Mouse (Mus musculus) urinary bladder, postnatal 25 days (tissue): ENCODE measurements at regions not wholly inside any gene's neighbourhood (a gene's known extent, or its start where the extent isn't known, plus 50 kb on each side); places are given as distances from the start of the nearest gene placed in this dataset.
A peak's percentile ranks its signal among the peaks of the same experiment; 100 is the strongest.

Source experiments
- DNase-seq: peaks from one replicate; pipeline ENCODE4 v3.0.0; 2022; ENCODE audit warnings: low spot score

DNA sequence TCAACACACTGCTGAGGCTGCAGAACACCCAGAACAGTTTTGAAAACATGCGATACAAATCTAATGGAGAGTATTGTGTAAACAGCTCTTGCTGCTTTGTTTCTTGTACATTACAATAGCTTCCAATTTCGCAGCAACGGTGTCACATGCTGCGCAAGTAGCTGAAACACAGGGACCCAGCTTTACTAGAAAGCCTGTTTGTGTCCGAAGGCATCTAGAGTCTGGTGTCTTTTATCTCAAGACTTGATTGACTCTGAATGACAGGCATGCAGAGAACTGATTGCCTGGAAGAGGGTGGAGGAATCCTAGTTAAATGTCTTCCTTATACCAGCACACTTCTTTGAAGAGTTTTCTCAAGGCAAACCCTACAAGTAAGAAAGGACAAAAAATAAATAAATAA lies 66.1 kb upstream of the Fgf10 start:
- no peak for DNase-seq

- DNase-seq, result peak; percentile 8
These were observed 72.7 kb upstream of the Fgf10 start for GRCm38 (mm10) chr13:118596856-118597255.

- no peak for DNase-seq
These were observed 73.3 kb upstream of the Fgf10 start for GRCm38 (mm10) chr13:118596218-118596795.

GRCm38 (mm10) chr13:118592074-118592473 lies 77.5 kb upstream of the Fgf10 start:
- no peak for DNase-seq

DNA sequence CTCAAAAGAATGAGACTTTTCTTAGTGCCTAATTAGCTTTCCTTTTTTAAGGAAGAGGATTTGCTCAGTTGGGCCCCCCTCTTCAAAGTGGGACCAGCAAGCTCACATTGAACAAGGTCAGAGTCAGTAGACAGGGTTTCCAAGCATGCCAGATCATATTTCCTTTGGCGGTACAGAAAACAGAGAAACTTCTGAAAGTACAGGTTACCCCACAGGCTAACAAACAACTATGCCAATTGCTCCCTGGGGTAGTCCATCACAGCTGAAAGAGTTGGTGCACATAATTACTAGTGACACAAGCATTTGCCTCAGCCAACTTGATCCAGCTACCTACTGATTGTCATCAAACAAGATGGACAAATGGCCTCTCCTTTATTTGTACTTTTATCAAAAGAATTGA lies 97.0 kb upstream of the Fgf10 start:
- DNase-seq, result no peak

- no peak for DNase-seq
These were observed 104.3 kb upstream of the Fgf10 start for GRCm38 (mm10) chr13:118565219-118565833.

DNA sequence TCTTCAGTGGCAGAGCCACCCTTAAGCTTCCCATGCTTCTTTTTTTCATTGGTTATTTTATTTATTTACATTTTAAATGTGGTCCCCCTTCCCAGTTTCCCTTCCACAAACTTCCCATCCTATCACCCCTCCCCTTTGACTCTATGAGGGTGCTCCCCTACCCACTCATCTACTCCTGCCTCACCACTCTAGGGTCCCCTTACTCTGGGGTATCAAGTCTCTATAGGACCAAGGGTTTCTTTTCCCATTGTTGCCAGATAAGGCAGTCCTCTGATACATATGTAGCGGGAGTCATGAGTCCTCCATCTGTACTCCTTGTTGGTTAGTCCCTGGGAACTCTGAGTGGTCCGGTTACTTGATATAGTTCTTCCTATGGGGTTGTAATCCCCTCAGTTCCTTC lies 110.6 kb upstream of the Fgf10 start:
- no peak for DNase-seq

DNA sequence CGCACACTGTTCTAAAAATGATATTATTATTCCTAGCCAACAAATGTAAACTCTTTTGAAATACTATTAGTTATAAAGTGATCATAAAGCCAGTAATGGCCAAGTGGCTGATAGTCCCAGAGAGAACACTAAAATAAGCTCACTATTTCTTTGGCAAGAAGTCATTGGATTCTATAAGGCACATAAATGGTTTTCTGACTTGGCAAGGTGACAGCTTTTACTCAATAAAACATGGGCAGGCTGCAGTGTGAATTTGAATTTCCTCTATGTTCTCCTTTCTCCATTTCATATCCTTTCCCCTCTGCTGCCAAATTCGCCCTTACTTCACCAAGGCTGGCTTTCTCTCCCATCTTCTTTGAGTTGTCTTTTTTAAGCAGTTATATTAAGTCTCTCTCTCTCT lies 117.6 kb upstream of the Fgf10 start:
- no peak for DNase-seq

DNA sequence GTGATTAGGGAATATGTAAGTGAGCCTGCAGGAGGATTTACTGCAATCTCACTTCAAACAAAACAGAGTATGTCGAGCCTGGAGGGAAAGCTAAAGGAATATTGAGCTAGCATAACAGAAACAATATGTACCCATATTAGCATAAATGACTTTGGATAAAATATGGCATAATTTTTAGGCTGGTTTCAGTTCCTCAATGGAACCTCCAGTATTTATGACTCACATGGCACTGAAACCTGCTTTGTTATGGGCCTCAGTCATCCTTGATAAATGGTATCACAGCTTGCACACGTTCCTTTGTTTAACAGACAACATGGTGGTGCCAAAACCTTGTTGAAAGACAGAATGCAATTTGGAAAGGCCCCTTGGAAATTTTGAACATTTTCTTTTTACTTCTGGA lies 130.8 kb upstream of the Fgf10 start:
- DNase-seq, result no peak

GRCm38 (mm10) chr13:118513961-118514360 lies 126.9 kb upstream of the Mrps30 start:
- no peak for DNase-seq

- no peak for DNase-seq
These were observed 119.1 kb upstream of the Mrps30 start for GRCm38 (mm10) chr13:118506136-118506535.

- DNase-seq, result no peak
These were observed 103.6 kb upstream of the Mrps30 start for GRCm38 (mm10) chr13:118490610-118491009.

DNA sequence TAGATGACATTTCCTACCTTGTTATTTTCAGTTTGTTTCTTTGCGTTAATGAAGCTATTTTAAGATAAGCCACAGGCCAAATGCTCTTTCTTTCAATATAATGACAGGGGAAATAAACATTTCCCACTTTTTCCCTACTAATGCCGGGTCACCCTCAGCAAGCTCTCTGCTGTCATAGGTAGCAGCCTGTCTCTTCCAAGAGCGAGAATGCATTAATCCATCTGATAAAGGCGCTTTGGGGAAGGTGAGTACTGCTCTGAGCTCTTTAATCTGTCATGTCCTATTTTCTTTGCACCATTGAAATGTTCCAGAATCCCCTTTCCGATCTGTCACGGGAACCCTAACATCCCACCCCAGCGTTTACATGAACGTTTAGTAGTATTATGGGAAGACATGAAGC lies 96.0 kb upstream of the Mrps30 start:
- no peak for DNase-seq

GRCm38 (mm10) chr13:118480237-118480636 lies 93.2 kb upstream of the Mrps30 start:
- no peak for DNase-seq

DNA sequence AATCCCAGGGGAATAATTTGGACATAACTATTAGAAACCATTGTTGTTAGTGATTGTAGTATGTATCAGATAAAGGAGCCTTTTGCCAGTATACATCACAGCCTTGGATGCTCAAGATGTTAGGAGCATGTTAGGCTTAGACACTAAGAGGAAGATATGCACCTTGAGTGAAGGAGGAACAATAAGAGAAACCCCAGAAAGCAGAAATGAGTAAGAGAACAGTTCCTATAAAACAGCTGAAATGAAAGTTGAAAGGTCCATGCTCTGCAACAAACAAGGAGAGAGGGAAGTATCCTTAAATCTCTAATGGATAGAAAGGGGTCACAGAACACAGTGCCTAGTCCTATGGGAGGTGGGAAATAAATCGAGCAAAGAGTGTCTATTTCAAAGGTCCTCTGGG lies 91.4 kb upstream of the Mrps30 start:
- DNase-seq, result no peak

- DNase-seq, result no peak
These were observed 85.5 kb upstream of the Mrps30 start for GRCm38 (mm10) chr13:118472578-118472977.

GRCm38 (mm10) chr13:118459672-118460384 lies 72.8 kb upstream of the Mrps30 start:
- DNase-seq, result no peak

GRCm38 (mm10) chr13:118448977-118449705 lies 62.1 kb upstream of the Mrps30 start:
- DNase-seq, result no peak

DNA sequence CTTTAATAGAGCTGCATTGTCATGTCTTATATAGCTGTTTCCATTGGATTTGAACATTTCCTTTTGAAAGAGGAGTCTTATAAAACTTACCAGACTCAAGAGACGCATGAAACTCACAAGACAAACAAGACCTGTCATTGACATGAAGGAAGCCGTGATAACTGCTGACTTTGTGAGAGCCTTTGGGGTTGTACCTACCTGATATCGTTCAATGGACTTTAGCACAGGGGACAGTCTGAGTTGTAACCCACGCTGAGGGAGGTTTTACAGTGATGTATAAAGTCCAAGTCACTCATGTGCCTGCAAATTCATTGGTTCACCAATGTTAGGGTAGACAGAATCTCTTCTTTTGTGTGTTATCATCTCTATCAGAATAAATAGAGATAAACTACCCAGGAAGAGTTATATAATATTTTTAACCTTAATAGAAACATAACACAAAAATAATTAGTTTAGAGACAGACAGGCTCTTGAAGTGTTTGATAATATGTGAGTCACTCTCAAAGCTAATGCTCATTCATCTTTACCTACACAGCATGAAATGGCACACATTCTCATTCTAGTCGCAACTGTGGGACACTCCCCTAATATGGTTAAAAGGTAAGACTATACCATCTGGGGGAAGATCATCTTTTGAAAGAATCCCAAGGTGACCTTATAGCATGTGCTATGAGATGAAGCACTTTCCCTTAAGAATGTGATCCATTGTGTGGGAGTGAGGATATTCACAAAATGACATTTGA lies 54.4 kb upstream of the Mrps30 start:
- no peak for DNase-seq
